7 mouse cellular contexts compared by ENCODE assay signal in the genomic region with DNA sequence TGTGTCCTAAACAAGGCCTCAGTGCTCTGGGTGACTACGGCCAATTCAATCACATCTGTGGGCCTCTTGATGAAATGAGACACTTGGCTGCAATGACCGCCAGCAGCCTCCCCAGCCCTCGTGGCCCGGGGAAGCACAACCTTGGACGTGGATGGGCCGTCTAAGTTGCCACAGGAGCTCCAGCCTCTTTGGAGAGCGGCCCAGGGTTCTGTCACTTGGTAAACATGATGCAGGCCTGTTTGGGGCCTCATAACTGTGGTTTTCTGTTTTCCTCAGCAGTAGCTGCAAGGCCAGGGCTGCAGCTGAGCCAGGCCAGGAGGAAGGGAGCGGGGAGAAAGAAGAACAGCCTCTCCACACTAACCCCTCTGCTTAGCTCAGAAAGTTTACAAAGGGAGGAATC.
DNase-seq lines count a peak whose midpoint lies in the region; ATAC-seq and TF ChIP-seq lines count a peak whose summit lies in the region.

No protein-coding gene starts in this region.

- H3K9ac ChIP-seq in midbrain, embryonic 11.5 days (ENCODE audit: low read length): no peak overlapping the region
- H3K9ac ChIP-seq in midbrain, embryonic 14.5 days (replicated peaks; ENCODE audit: low read length): no peak overlapping the region
- no peak overlapping the region; the same call in 1 of the 2 replicates for H3K9ac ChIP-seq in lung, embryonic 14.5 days
- no peak overlapping the region for H3K9ac ChIP-seq in neural tube, embryonic 15.5 days (replicated peaks)

- 88% methylated on average over 8 of the region's 8 CpGs for WGBS in midbrain, embryonic 11.5 days
- 86% methylated on average over 8 of the region's 8 CpGs for WGBS in midbrain, embryonic 14.5 days
- WGBS in lung, embryonic 14.5 days: 48% methylated on average over 8 of the region's 8 CpGs
- WGBS in neural tube, embryonic 15.5 days: 74% methylated on average over 8 of the region's 8 CpGs

- no peaks in the 10 kb centered on the region for H3K27me3 ChIP-seq in midbrain, embryonic 11.5 days (ENCODE audit: control insufficient read depth, insufficient read depth, low read length)
- no peaks in the 10 kb centered on the region for H3K27me3 ChIP-seq in midbrain, embryonic 14.5 days (ENCODE audit: control insufficient read depth, insufficient read depth, low read length)
- no peaks in the 10 kb centered on the region for H3K27me3 ChIP-seq in lung, embryonic 14.5 days (ENCODE audit: insufficient read depth, low read length)
- H3K27me3 ChIP-seq in neural tube, embryonic 15.5 days (replicated peaks): no peaks in the 10 kb centered on the region

- H3K4me1 ChIP-seq in midbrain, embryonic 11.5 days (ENCODE audit: control insufficient read depth, insufficient read depth, low read length): no peaks in the 10 kb centered on the region
- no peaks in the 10 kb centered on the region for H3K4me1 ChIP-seq in midbrain, embryonic 14.5 days (ENCODE audit: control insufficient read depth, insufficient read depth, low read length)
- no peaks in the 10 kb centered on the region for H3K4me1 ChIP-seq in lung, embryonic 14.5 days (ENCODE audit: insufficient read depth)
- H3K4me1 ChIP-seq in neural tube, embryonic 15.5 days: no peaks in the 10 kb centered on the region

- no peak overlapping the region for H3K4me3 ChIP-seq in midbrain, embryonic 11.5 days (ENCODE audit: low read depth, low read length)
- H3K4me3 ChIP-seq in midbrain, embryonic 14.5 days (replicated peaks; ENCODE audit: low read depth, low read length): no peak overlapping the region
- no peak overlapping the region for H3K4me3 ChIP-seq in lung, embryonic 14.5 days (ENCODE audit: low read depth, low read length)
- no peak overlapping the region for H3K4me3 ChIP-seq in neural tube, embryonic 15.5 days (replicated peaks)

- ATAC-seq in midbrain, embryonic 11.5 days (ENCODE audit: low FRiP score): no peak
- no peak for ATAC-seq in midbrain, embryonic 14.5 days (ENCODE audit: low FRiP score, low TSS enrichment)
- ATAC-seq in lung, embryonic 14.5 days (ENCODE audit: insufficient read depth): no peak
- no peak for ATAC-seq in megakaryocyte progenitor cell, adult 5-6 weeks (replicated peaks; ENCODE audit: poor library complexity)
- ATAC-seq in neural tube, embryonic 15.5 days (ENCODE audit: low FRiP score): no peak

- H3K27ac ChIP-seq in midbrain, embryonic 11.5 days (ENCODE audit: low read depth, low read length): no peak overlapping the region
- H3K27ac ChIP-seq in midbrain, embryonic 14.5 days (replicated peaks; ENCODE audit: low read depth, low read length): no peak overlapping the region
- H3K27ac ChIP-seq in lung, embryonic 14.5 days (ENCODE audit: low read depth): peak overlapping the region; percentile 15; the same call in 1 of the 2 replicates
- no peak overlapping the region for H3K27ac ChIP-seq in neural tube, embryonic 15.5 days (replicated peaks)

- H3K4me2 ChIP-seq in midbrain, embryonic 11.5 days: no peak overlapping the region
- H3K4me2 ChIP-seq in midbrain, embryonic 14.5 days (ENCODE audit: low read length): no peak overlapping the region
- H3K4me2 ChIP-seq in lung, embryonic 14.5 days: no peak overlapping the region
- H3K4me2 ChIP-seq in neural tube, embryonic 15.5 days: no peak overlapping the region

- TF ChIP-seq CTCF in lung, embryonic 14.5 days (IDR thresholded peaks at IDR 0.05; ENCODE audit: low read depth): no peak

- intact Hi-C loops in heart, postnatal 25 days (cut with DNase I): no loop called here

- DNase-seq in midbrain, embryonic 11.5 days (ENCODE audit: low spot score, missing footprints): peak; percentile 72
- DNase-seq in midbrain, embryonic 14.5 days: no peak
- DNase-seq in gastrocnemius, adult 18-20 months (ENCODE audit: low spot score): peak; percentile 81
- peak; percentile 69 for DNase-seq in heart, postnatal 25 days (ENCODE audit: low spot score)
- peak; percentile 62 for DNase-seq in lung, embryonic 14.5 days

- H3K9me3 ChIP-seq in midbrain, embryonic 11.5 days (ENCODE audit: control insufficient read depth, low read length): no peaks in the 10 kb centered on the region
- H3K9me3 ChIP-seq in midbrain, embryonic 14.5 days (ENCODE audit: control insufficient read depth, low read length): no peaks in the 10 kb centered on the region
- no peaks in the 10 kb centered on the region for H3K9me3 ChIP-seq in lung, embryonic 14.5 days (ENCODE audit: low read depth, low read length)
- H3K9me3 ChIP-seq in neural tube, embryonic 15.5 days (replicated peaks): no peaks in the 10 kb centered on the region

- H3K36me3 ChIP-seq in midbrain, embryonic 11.5 days (ENCODE audit: control insufficient read depth, insufficient read depth, low read length): no peaks in the 10 kb centered on the region
- H3K36me3 ChIP-seq in midbrain, embryonic 14.5 days (ENCODE audit: control insufficient read depth, insufficient read depth, low read length): no peaks in the 10 kb centered on the region
- no peaks in the 10 kb centered on the region for H3K36me3 ChIP-seq in lung, embryonic 14.5 days (ENCODE audit: insufficient read depth)
- H3K36me3 ChIP-seq in neural tube, embryonic 15.5 days: no peaks in the 10 kb centered on the region
